Mouse (Mus musculus) lung, embryonic 15.5 days (tissue): Measurements from ENCODE around the gene Sac3d1. TPM values are rescaled to one million over a fixed set of nuclear protein-coding genes. Genes with fewer than 3 reads are reported as not detected.

ENCODE experiments used
- polyA plus RNA-seq: library from polyadenylated mRNA; unstranded; fragments of >200 nt; fragmentation: Nextera tagmentation; extraction: Ambion mirVana; gene quantifications from 2 replicates; pipeline ENCODE4 v1.2.1, GENCODE M21; 2015

Gene Sac3d1
- polyA plus RNA-seq, 1 experiment from 2014 or later: 48.6 TPM

Other genes with a start within 250 kb of the Sac3d1 start
- gene Frmd8, start 243.4 kb downstream of the Sac3d1 start, polyA plus RNA-seq: 50.7 and 53.0 TPM in 2 replicates
- 4.2 and 5.6 TPM in 2 replicates for gene Slc25a45, start 240.8 kb downstream of the Sac3d1 start, polyA plus RNA-seq
- 3.2 and 3.6 TPM in 2 replicates for gene Tigd3, start 224.5 kb downstream of the Sac3d1 start, polyA plus RNA-seq
- gene Dpf2, start 205.6 kb downstream of the Sac3d1 start, polyA plus RNA-seq: 142 and 147 TPM in 2 replicates
- 12.0 and 14.1 TPM in 2 replicates for gene Cdc42ep2, start 193.8 kb downstream of the Sac3d1 start, polyA plus RNA-seq
- 72.3 and 75.3 TPM in 2 replicates for gene Pola2, start 154.4 kb downstream of the Sac3d1 start, polyA plus RNA-seq
- not detected in 2 replicates for gene Slc22a20, start 132.5 kb downstream of the Sac3d1 start, polyA plus RNA-seq
- gene Capn1, start 102.8 kb downstream of the Sac3d1 start, polyA plus RNA-seq: 8.8 and 11.6 TPM in 2 replicates
- gene Syvn1, start 72.1 kb downstream of the Sac3d1 start, polyA plus RNA-seq: 24.3 and 25.8 TPM in 2 replicates
- gene Mrpl49, start 60.9 kb downstream of the Sac3d1 start, polyA plus RNA-seq: 75.8 and 76.2 TPM in 2 replicates
- 709 and 773 TPM in 2 replicates for gene Fau, start 60.8 kb downstream of the Sac3d1 start, polyA plus RNA-seq
- gene Znhit2, start 57.5 kb downstream of the Sac3d1 start, polyA plus RNA-seq: 33.5 and 33.8 TPM in 2 replicates
- 10.4 and 13.9 TPM in 2 replicates for gene Tm7sf2, start 50.3 kb downstream of the Sac3d1 start, polyA plus RNA-seq
- gene Vps51, start 41.4 kb downstream of the Sac3d1 start, polyA plus RNA-seq: 71.6 and 77.5 TPM in 2 replicates
- not detected in 2 replicates for gene Tmem262, start 38.6 kb downstream of the Sac3d1 start, polyA plus RNA-seq
- 1.1 and 1.5 TPM in 2 replicates for gene Gm28374, start 36.4 kb downstream of the Sac3d1 start, polyA plus RNA-seq
- gene Zfpl1, start 33.7 kb downstream of the Sac3d1 start, polyA plus RNA-seq: 74.0 and 78.4 TPM in 2 replicates
- gene Cdca5, start 33.7 kb downstream of the Sac3d1 start, polyA plus RNA-seq: 47.2 and 48.1 TPM in 2 replicates
- 0.21 and 0.26 TPM in 2 replicates for gene AC131692.1, start 24.2 kb downstream of the Sac3d1 start, polyA plus RNA-seq
- 0.34 and 0.41 TPM in 2 replicates for gene Naaladl1, start 12.9 kb downstream of the Sac3d1 start, polyA plus RNA-seq
- gene Snx15, start 9.7 kb upstream of the Sac3d1 start, polyA plus RNA-seq: 33.1 TPM in 2 replicates
- 0.42 and 0.56 TPM in 2 replicates for gene Batf2, start 22.3 kb upstream of the Sac3d1 start, polyA plus RNA-seq
- 96.9 and 106 TPM in 2 replicates for gene Arl2, start 22.9 kb upstream of the Sac3d1 start, polyA plus RNA-seq
- gene Majin, start 65.7 kb upstream of the Sac3d1 start, polyA plus RNA-seq: not detected in 2 replicates
- 0.48 TPM in 1 of 2 replicates, not detected in the other for gene Gpha2, start 107.7 kb upstream of the Sac3d1 start, polyA plus RNA-seq
- 17.1 and 19.2 TPM in 2 replicates for gene Ppp2r5b, start 117.2 kb upstream of the Sac3d1 start, polyA plus RNA-seq
- 8.9 and 9.3 TPM in 2 replicates for gene Atg2a, start 123.0 kb upstream of the Sac3d1 start, polyA plus RNA-seq
- gene Ehd1, start 158.1 kb upstream of the Sac3d1 start, polyA plus RNA-seq: 66.7 and 76.1 TPM in 2 replicates
- 0.77 and 0.92 TPM in 2 replicates for gene Cdc42bpg, start 187.8 kb upstream of the Sac3d1 start, polyA plus RNA-seq
- gene Men1, start 216.3 kb upstream of the Sac3d1 start, polyA plus RNA-seq: 82.6 and 85.7 TPM in 2 replicates
- 19.2 and 22.9 TPM in 2 replicates for gene Map4k2, start 222.5 kb upstream of the Sac3d1 start, polyA plus RNA-seq
- gene Sf1, start 245.0 kb upstream of the Sac3d1 start, polyA plus RNA-seq: 133 and 136 TPM in 2 replicates